Mouse (Mus musculus): ENCODE measurements around the gene Cmah. TPM values are rescaled to one million over a fixed set of nuclear protein-coding genes. Genes with fewer than 3 reads are reported as not detected.

The Cmah gene
- polyA plus RNA-seq, 1 experiment from 2014 or later: 0.23 TPM

DNA sequence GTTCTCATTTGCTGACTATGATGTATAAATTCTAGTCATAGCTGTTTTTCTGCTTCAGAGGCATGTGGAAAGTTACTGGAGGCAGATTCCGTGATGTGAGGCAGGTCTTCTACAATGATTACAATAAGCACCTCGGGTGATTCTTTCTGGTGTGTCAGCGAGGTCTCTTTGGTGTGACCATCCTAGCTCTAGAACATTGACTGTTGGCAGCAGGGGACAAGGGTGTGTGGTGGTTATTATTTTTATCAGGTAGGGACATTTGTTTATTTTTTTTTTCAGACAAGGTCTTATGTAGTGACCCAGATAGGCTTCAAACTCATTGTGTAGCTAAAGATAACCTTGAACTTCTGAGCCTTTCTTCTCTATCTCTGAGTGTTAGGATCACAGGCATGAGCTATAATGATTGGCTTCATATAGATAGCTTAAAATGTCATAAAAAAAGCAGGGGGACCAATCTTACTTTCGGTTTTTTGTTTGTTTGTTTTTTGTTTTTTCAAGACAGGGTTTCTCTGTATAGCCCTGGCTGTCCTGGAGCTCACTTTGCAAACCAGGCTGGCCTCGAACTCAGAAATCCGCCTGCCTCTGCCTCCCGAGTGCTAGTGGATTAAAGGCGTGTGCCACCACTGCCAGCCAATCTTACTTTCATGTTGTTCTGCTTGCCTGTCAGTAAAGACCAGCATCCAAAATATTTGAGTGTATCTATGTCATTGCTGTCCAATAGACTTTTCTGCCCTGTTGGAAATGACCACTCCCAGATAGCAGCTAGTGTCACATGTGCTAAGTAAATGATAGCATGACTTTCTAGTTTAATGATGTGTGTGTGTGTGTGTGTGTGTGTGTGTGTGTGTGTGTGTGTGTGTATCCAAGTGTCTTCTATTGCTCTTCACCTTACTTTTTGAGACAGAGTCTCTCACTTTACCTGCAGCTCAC lies 15.9 kb upstream of the Cmah start:
- H3K4me3 ChIP-seq (ENCODE audit: low read depth, low read length): no peak overlapping the region
- H3K27me3 ChIP-seq (replicated peaks; ENCODE audit: control insufficient read depth, insufficient read depth, low read length): no peaks in the 10 kb centered on the region
- no peak for ATAC-seq (replicated peaks; ENCODE audit: low FRiP score, low TSS enrichment, low read depth)
- no peak overlapping the region for H3K27ac ChIP-seq (ENCODE audit: low read depth)
- H3K9ac ChIP-seq (ENCODE audit: low read length): no peak overlapping the region
- DNase-seq (ENCODE audit: low spot score): no peak
- H3K36me3 ChIP-seq (ENCODE audit: control insufficient read depth, insufficient read depth, low read length): no peaks in the 10 kb centered on the region
- no peaks in the 10 kb centered on the region for H3K4me1 ChIP-seq (replicated peaks; ENCODE audit: control insufficient read depth, insufficient read depth, low read length)
- WGBS: 87% methylated on average over 8 of the region's 8 CpGs
- no peak overlapping the region for H3K4me2 ChIP-seq (ENCODE audit: low read length)
- no peaks in the 10 kb centered on the region for H3K9me3 ChIP-seq (ENCODE audit: control insufficient read depth, low read length)

DNA sequence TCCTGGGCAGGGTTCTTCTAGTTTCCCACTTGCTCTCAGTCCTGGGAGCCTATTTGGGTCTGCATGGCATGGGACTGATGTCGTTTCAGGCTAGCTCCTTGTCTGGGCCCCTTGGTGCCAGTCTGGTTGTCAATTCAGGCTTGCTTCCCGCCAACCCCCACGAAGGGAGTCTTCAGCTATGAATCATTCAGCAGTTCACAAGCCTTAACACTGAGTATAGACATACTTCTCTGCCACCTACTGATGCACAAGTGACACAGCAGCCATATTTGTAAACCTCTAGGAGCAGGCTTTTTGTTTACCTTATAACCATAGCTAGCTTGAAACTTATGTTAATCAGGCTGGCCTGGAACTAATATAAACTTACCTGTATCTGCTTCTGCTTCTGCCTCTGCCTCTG lies 10.6 kb upstream of the Cmah start:
- DNase-seq (ENCODE audit: low spot score): no peak
- no peak for ATAC-seq (replicated peaks; ENCODE audit: low FRiP score, low TSS enrichment, low read depth)
- Histone ChIP-seq H3K4me3 (ENCODE audit: low read depth, low read length) (no peak overlapping the region), H3K27ac (ENCODE audit: low read depth) (no peak overlapping the region), H3K27me3 (replicated peaks; ENCODE audit: control insufficient read depth, insufficient read depth, low read length) (no peaks in the 10 kb centered on the region), H3K9ac (ENCODE audit: low read length) (no peak overlapping the region), H3K4me1 (replicated peaks; ENCODE audit: control insufficient read depth, insufficient read depth, low read length) (no peaks in the 10 kb centered on the region), H3K36me3 (ENCODE audit: control insufficient read depth, insufficient read depth, low read length) (no peaks in the 10 kb centered on the region), H3K9me3 (ENCODE audit: control insufficient read depth, low read length) (no peaks in the 10 kb centered on the region), H3K4me2 (ENCODE audit: low read length) (no peak overlapping the region)
- 65% methylated on average over 3 of the region's 3 CpGs for WGBS

DNA sequence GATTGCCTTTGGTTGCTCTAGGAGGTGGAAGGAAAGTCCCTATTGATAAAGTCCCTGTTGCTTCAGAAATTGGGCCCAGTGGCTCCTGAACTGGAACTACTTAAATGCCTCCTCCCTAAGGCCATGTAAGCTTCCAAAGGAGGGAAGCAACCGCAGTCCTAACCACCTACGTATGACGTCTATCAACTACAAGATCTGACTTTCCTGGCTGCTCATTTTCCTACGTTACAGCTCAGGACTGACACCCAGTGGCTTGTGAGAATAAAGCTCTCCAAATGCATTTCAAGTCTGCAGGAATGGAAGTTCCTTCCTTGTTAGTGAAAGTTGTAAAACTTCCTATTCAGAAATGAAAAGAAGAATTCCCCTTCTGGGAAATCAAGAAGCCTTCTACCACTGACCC lies 8.6 kb upstream of the Cmah start:
- no peak for DNase-seq (ENCODE audit: low spot score)
- no peak overlapping the region for H3K27ac ChIP-seq (ENCODE audit: low read depth)
- no peaks in the 10 kb centered on the region for H3K4me1 ChIP-seq (replicated peaks; ENCODE audit: control insufficient read depth, insufficient read depth, low read length)
- no peak overlapping the region for H3K4me2 ChIP-seq (ENCODE audit: low read length)
- H3K27me3 ChIP-seq (replicated peaks; ENCODE audit: control insufficient read depth, insufficient read depth, low read length): no peaks in the 10 kb centered on the region
- ATAC-seq (replicated peaks; ENCODE audit: low FRiP score, low TSS enrichment, low read depth): no peak
- no peaks in the 10 kb centered on the region for H3K9me3 ChIP-seq (ENCODE audit: control insufficient read depth, low read length)
- H3K36me3 ChIP-seq (ENCODE audit: control insufficient read depth, insufficient read depth, low read length): no peaks in the 10 kb centered on the region
- no peak overlapping the region for H3K4me3 ChIP-seq (ENCODE audit: low read depth, low read length)
- H3K9ac ChIP-seq (ENCODE audit: low read length): no peak overlapping the region
- 22% methylated on average over 4 of the region's 4 CpGs for WGBS

DNA sequence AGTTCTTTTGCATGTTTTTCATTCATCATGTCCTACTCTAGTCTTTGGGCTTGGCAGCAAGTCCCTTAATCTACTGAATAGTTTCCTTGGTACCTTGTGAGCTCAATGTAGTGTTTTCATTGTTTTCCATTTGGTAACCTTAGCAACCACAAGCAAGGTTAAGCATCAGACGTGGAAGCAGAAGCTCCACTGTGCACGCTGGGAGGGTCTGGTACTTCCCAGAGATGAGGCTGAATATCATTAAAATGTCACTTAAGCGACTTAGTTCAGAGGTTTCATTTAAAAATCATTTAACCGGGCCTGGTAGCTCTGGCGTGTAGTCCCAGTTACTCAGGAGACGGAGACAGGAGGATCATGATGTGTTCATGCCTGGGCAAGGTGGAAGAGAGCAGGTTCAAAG lies 5.9 kb upstream of the Cmah start:
- H3K4me3 ChIP-seq (ENCODE audit: low read depth, low read length): no peak overlapping the region

DNA sequence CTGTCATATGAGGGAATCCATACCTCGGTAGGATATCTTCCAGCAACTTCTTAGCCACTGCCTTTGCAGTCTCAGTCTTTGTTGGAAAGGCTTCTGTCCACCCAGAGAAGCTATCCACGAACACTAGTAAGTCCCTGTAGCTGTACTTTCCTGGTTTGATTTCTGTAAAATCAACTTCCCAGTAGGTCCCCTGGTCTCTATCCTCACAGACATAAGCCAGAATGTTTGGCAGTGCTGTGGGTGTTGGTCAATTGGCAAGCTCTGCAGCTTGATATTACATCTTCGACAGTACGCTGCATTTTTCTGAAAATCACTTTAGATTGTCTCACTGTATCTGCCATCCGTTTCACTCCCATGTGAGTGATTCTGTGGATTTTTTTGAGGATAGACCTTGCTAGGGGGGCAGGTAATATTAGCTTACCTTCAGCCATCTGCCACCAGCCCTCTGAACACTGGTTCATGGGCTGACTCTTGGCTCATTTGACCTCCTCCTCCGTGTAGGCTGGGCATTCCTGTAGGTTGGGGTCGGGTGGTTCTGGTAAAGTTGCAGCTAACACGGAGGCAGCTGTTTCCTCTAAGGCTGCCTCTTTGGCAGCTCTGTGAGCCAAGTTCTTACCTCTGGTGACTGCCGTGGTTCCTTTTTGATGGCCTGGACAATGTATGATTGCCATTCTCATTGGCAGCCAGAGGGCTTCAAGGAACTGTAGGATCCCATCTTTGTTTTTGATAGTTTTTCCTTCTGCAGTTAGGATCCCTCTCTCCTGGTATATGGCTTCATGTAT lies 1.0 kb downstream of the Cmah start:
- DNase-seq (ENCODE audit: low spot score): no peak
- 71% methylated on average over 9 of the region's 9 CpGs for WGBS
- H3K27ac ChIP-seq (ENCODE audit: low read depth): no peak overlapping the region

More for the DNA sequence above, 5.9 kb upstream of the Cmah start:
- 74% methylated on average over 6 of the region's 6 CpGs for WGBS
- no peak for DNase-seq (ENCODE audit: low spot score)
- H3K4me2 ChIP-seq (ENCODE audit: low read length): no peak overlapping the region
- no peaks in the 10 kb centered on the region for H3K9me3 ChIP-seq (ENCODE audit: control insufficient read depth, low read length)
- no peak overlapping the region for H3K9ac ChIP-seq (ENCODE audit: low read length)
- H3K27me3 ChIP-seq (replicated peaks; ENCODE audit: control insufficient read depth, insufficient read depth, low read length): no peaks in the 10 kb centered on the region
- H3K4me1 ChIP-seq (replicated peaks; ENCODE audit: control insufficient read depth, insufficient read depth, low read length): no peaks in the 10 kb centered on the region
- ATAC-seq (replicated peaks; ENCODE audit: low FRiP score, low TSS enrichment, low read depth): no peak
- no peak overlapping the region for H3K27ac ChIP-seq (ENCODE audit: low read depth)
- H3K36me3 ChIP-seq (ENCODE audit: control insufficient read depth, insufficient read depth, low read length): no peaks in the 10 kb centered on the region

DNA sequence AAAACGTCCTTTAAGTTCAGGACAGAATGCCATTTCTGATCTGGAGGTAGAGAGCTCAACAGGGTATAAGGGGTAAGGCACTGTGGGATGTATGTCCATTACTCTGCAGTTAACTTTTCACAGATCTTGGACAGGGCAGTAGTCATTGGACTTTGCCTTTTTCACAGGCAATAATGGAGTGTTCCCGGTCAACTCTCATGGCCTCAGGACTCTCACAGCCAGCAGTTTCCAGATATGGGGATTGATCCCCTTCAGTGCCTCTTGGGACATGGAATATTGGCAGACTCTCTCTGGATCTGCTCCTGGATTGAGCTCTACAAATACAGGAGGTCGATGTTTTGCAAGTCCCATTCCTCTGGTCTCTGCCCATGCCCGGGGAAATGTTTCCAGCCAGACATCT lies 2.9 kb downstream of the Cmah start:
- ATAC-seq (replicated peaks; ENCODE audit: low FRiP score, low TSS enrichment, low read depth) (no peak), DNase-seq (ENCODE audit: low spot score) (no peak)
- Histone ChIP-seq H3K9me3 (ENCODE audit: control insufficient read depth, low read length) (no peaks in the 10 kb centered on the region), H3K36me3 (ENCODE audit: control insufficient read depth, insufficient read depth, low read length) (no peaks in the 10 kb centered on the region), H3K9ac (ENCODE audit: low read length) (no peak overlapping the region), H3K4me3 (ENCODE audit: low read depth, low read length) (no peak overlapping the region), H3K4me1 (replicated peaks; ENCODE audit: control insufficient read depth, insufficient read depth, low read length) (no peaks in the 10 kb centered on the region), H3K4me2 (ENCODE audit: low read length) (no peak overlapping the region), H3K27me3 (replicated peaks; ENCODE audit: control insufficient read depth, insufficient read depth, low read length) (no peaks in the 10 kb centered on the region), H3K27ac (ENCODE audit: low read depth) (no peak overlapping the region)
- WGBS: 85% methylated on average over 4 of the region's 4 CpGs

More for the DNA sequence above, 1.0 kb downstream of the Cmah start:
- H3K9ac ChIP-seq (ENCODE audit: low read length): no peak overlapping the region
- no peak for ATAC-seq (replicated peaks; ENCODE audit: low FRiP score, low TSS enrichment, low read depth)
- no peaks in the 10 kb centered on the region for H3K27me3 ChIP-seq (replicated peaks; ENCODE audit: control insufficient read depth, insufficient read depth, low read length)
- no peaks in the 10 kb centered on the region for H3K9me3 ChIP-seq (ENCODE audit: control insufficient read depth, low read length)
- no peaks in the 10 kb centered on the region for H3K4me1 ChIP-seq (replicated peaks; ENCODE audit: control insufficient read depth, insufficient read depth, low read length)
- no peak overlapping the region for H3K4me2 ChIP-seq (ENCODE audit: low read length)
- no peak overlapping the region for H3K4me3 ChIP-seq (ENCODE audit: low read depth, low read length)
- no peaks in the 10 kb centered on the region for H3K36me3 ChIP-seq (ENCODE audit: control insufficient read depth, insufficient read depth, low read length)

DNA sequence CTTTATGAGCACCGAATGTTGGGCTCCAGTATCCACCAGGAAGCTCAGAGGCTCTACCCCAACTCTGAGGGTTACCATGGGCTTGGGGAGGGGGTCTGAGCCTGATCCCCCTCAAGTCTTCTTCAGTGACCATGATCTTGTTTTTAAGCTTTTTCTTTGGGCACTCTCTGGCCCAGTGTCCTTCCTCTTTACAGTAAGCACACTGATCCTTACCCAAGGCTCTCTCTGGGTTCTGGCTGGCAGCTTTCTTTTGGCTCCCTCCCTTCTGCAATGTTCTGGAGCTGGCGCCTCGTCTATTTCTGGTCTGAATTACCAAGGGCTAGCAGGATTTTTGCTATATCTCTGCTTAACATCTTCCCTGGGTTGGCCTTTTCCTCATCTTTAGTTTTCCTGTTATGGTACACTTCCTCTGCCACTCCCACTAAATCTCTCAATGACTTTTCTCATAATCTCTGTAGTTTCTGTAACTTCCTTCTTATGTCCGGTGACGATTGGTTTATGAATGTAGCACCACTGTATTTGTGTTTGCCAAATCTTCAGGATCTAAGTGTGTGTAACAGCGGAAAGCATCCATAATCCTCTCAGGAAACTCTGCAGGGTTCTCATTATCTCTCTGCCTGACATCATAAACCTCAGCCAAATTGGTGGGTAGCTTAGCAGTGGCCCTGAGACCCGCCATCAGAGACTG lies 3.8 kb downstream of the Cmah start:
- Histone ChIP-seq H3K4me1 (replicated peaks; ENCODE audit: control insufficient read depth, insufficient read depth, low read length) (no peaks in the 10 kb centered on the region), H3K9me3 (ENCODE audit: control insufficient read depth, low read length) (no peaks in the 10 kb centered on the region), H3K36me3 (ENCODE audit: control insufficient read depth, insufficient read depth, low read length) (no peaks in the 10 kb centered on the region), H3K4me3 (ENCODE audit: low read depth, low read length) (no peak overlapping the region), H3K27ac (ENCODE audit: low read depth) (no peak overlapping the region), H3K4me2 (ENCODE audit: low read length) (no peak overlapping the region), H3K27me3 (replicated peaks; ENCODE audit: control insufficient read depth, insufficient read depth, low read length) (no peaks in the 10 kb centered on the region), H3K9ac (ENCODE audit: low read length) (no peak overlapping the region)
- no peak for DNase-seq (ENCODE audit: low spot score)
- no peak for ATAC-seq (replicated peaks; ENCODE audit: low FRiP score, low TSS enrichment, low read depth)
- 77% methylated on average over 7 of the region's 7 CpGs for WGBS

DNA sequence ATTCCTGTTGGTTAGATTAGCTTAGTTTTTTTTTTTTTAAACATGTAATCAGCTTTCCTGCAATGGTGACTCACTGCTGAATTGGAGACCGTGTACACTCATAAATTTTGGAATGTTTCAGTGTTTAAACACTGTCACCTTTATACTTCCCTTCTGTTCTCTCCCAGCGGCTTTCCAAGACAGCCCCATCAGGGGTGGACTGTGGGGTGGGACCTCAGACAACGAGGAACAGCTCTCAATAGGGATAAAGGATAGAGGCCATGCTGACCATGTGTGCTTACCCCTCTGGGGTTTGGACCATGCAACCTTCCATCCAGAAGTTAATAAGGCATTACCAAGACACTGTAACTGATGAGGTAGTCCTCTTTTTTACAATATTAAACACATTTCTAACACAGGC lies 5.3 kb downstream of the Cmah start:
- Histone ChIP-seq H3K9ac (ENCODE audit: low read length) (no peak overlapping the region), H3K27me3 (replicated peaks; ENCODE audit: control insufficient read depth, insufficient read depth, low read length) (no peaks in the 10 kb centered on the region), H3K4me3 (ENCODE audit: low read depth, low read length) (no peak overlapping the region), H3K36me3 (ENCODE audit: control insufficient read depth, insufficient read depth, low read length) (no peaks in the 10 kb centered on the region), H3K27ac (ENCODE audit: low read depth) (no peak overlapping the region), H3K4me1 (replicated peaks; ENCODE audit: control insufficient read depth, insufficient read depth, low read length) (no peaks in the 10 kb centered on the region), H3K9me3 (ENCODE audit: control insufficient read depth, low read length) (no peaks in the 10 kb centered on the region), H3K4me2 (ENCODE audit: low read length) (no peak overlapping the region)
- 18% methylated on average over 3 of the region's 3 CpGs for WGBS
- ATAC-seq (replicated peaks; ENCODE audit: low FRiP score, low TSS enrichment, low read depth) (no peak; the same call in 1 of the 2 replicates), DNase-seq (ENCODE audit: low spot score) (no peak)
